27 mouse cellular contexts compared by ENCODE assay signal in the genomic region with DNA sequence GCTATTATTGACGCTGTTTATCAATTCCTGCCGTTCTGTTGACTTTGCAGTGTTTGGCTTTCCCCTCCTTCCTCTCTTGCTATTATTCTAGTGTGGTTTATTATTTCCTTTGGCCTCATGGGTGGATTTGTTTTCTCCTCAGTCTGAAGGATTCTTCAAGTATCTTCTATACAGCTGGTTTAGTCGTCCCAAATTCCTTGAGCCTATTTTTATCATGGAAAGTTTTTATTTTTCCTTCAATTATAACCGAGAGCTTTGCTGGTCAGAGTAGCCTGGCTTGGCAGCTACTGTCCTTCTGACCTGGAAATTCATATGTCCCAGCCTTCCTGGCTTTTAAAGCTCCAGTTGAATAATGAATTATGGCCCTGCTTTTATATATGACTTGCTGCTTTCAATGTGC. TPM values are rescaled to one million over a fixed set of nuclear protein-coding genes. Genes with fewer than 3 reads are reported as not detected.
A peak's percentile ranks its signal among the peaks of the same experiment; 100 is the strongest.
DNase-seq lines count a peak whose midpoint lies in the region; ATAC-seq and TF ChIP-seq lines count a peak whose summit lies in the region.
"Had no signal": no experiment of that assay in that cellular context is flagged by ENCODE, and none has a peak within 500 bp of the region (broad histone marks: within the 10 kb centered on the region; RNA-seq: fewer than 3 reads in every experiment).

No protein-coding gene starts in this region.

- no peaks in the 10 kb centered on the region for H3K9me3 ChIP-seq in lung, embryonic 16.5 days (ENCODE audit: control insufficient read depth, low read length)
- no peaks in the 10 kb centered on the region for H3K9me3 ChIP-seq in stomach, postnatal 0 days (ENCODE audit: control insufficient read depth, low read length)
- H3K9me3 ChIP-seq: embryonic facial prominence, embryonic 13.5 days; forebrain, embryonic 10.5 days; forebrain, embryonic 15.5 days; heart, embryonic 10.5 days had no signal

- no peaks in the 10 kb centered on the region for H3K36me3 ChIP-seq in kidney, adult 2 months (ENCODE audit: control insufficient read depth, insufficient read depth, low read length)
- H3K36me3 ChIP-seq in lung, embryonic 16.5 days (ENCODE audit: control insufficient read depth, insufficient read depth, low read length): no peaks in the 10 kb centered on the region
- H3K36me3 ChIP-seq in stomach, postnatal 0 days (ENCODE audit: control insufficient read depth, insufficient read depth, low read length): no peaks in the 10 kb centered on the region
- H3K36me3 ChIP-seq: embryonic facial prominence, embryonic 13.5 days; forebrain, embryonic 10.5 days; forebrain, embryonic 15.5 days; heart, embryonic 10.5 days had no signal

- H3K27ac ChIP-seq in kidney, adult 2 months (ENCODE audit: insufficient read depth, low read depth, low read length): peak overlapping the region; percentile 70
- H3K27ac ChIP-seq in lung, embryonic 16.5 days (ENCODE audit: low read length): peak overlapping the region; percentile 0; the same call in 1 of the 2 replicates
- H3K27ac ChIP-seq in stomach, postnatal 0 days (replicated peaks): no peak overlapping the region
- H3K27ac ChIP-seq: embryonic facial prominence, embryonic 13.5 days; forebrain, embryonic 15.5 days; hindbrain, embryonic 14.5 days; liver, embryonic 14.5 days had no signal

- no peak for TF ChIP-seq EP300 in stomach, postnatal 0 days (optimal IDR thresholded peaks at IDR 0.05)

- 0 out of 2 replicates have a peak, but pooled peaks have one; percentile 15 for ATAC-seq in lung, embryonic 16.5 days (ENCODE audit: low read depth)
- ATAC-seq in stomach, postnatal 0 days (ENCODE audit: low FRiP score, low TSS enrichment): no peak
- ATAC-seq: forebrain, embryonic 15.5 days; intestine, postnatal 0 days; midbrain, embryonic 16.5 days had no signal

- DNase-seq in kidney, adult 2 months: peak; percentile 57
- DNase-seq in kidney, adult 18-20 months: no peak
- peak; percentile 37 for DNase-seq in kidney, postnatal 10 days
- DNase-seq in kidney, adult 8-10 months: no peak
- DNase-seq in lung, postnatal 14 days: no peak
- DNase-seq in stomach, postnatal 0 days (ENCODE audit: low spot score): no peak
- DNase-seq: adrenal gland, postnatal 25 days; B cell, adult 2 months; cerebellum, adult 18-20 months; cerebellum, postnatal 10 days; layer of hippocampus, postnatal 36 days; liver; lung, postnatal 36 days; right cerebral cortex, adult 18-20 months; right cerebral cortex, postnatal 4 days; thymus, adult 2 months; thymus, postnatal 36 days had no signal

- H3K4me1 ChIP-seq in kidney, adult 2 months (ENCODE audit: control insufficient read depth, insufficient read depth, low read length): peaks cover 9% of the 10 kb centered on the region
- 0 out of 2 replicates have a peak, but pooled peaks cover 6% of the 10 kb centered on the region for H3K4me1 ChIP-seq in lung, embryonic 16.5 days (replicated peaks; ENCODE audit: control insufficient read depth, insufficient read depth, low read length)
- peaks cover 3% of the 10 kb centered on the region; the same call in 1 of the 2 replicates for H3K4me1 ChIP-seq in stomach, postnatal 0 days (replicated peaks; ENCODE audit: control insufficient read depth, insufficient read depth)
- H3K4me1 ChIP-seq: forebrain, embryonic 15.5 days had no signal

- no peak for TF ChIP-seq POLR2A in kidney, adult 2 months (IDR thresholded peaks at IDR 0.05; ENCODE audit: low read depth, low read length)

- no peak overlapping the region for H3K4me2 ChIP-seq in lung, embryonic 16.5 days (ENCODE audit: low read depth, low read length)
- no peak overlapping the region for H3K4me2 ChIP-seq in stomach, postnatal 0 days (replicated peaks; ENCODE audit: low read depth)
- H3K4me2 ChIP-seq: embryonic facial prominence, embryonic 13.5 days; forebrain, embryonic 15.5 days; hindbrain, embryonic 14.5 days; midbrain, embryonic 11.5 days had no signal

- no peak overlapping the region for H3K4me3 ChIP-seq in kidney, adult 2 months (ENCODE audit: insufficient read depth, low read depth, low read length)
- H3K4me3 ChIP-seq in lung, embryonic 16.5 days (ENCODE audit: low read length): no peak overlapping the region
- H3K4me3 ChIP-seq in stomach, postnatal 0 days (ENCODE audit: low read depth, low read length): no peak overlapping the region
- H3K4me3 ChIP-seq: embryonic facial prominence, embryonic 13.5 days; forebrain, embryonic 10.5 days; forebrain, embryonic 15.5 days; heart, embryonic 10.5 days had no signal

- no peak overlapping the region for H3K9ac ChIP-seq in lung, embryonic 16.5 days (ENCODE audit: low read length)
- H3K9ac ChIP-seq in stomach, postnatal 0 days (ENCODE audit: low read length): no peak overlapping the region
- H3K9ac ChIP-seq: embryonic facial prominence, embryonic 13.5 days; forebrain, embryonic 15.5 days; hindbrain, embryonic 14.5 days; liver, embryonic 14.5 days had no signal

- TF ChIP-seq CTCF in kidney, adult 2 months (conservative IDR thresholded peaks at IDR 0.05; ENCODE audit: insufficient read depth, insufficient read length, low read depth, low read length): no peak
- TF ChIP-seq CTCF in stomach, postnatal 0 days (IDR thresholded peaks at IDR 0.05; ENCODE audit: low read depth): no peak

- no peaks in the 10 kb centered on the region for H3K27me3 ChIP-seq in kidney, adult 2 months (replicated peaks; ENCODE audit: control insufficient read depth, insufficient read depth, low read length)
- no peaks in the 10 kb centered on the region for H3K27me3 ChIP-seq in lung, embryonic 16.5 days (ENCODE audit: control insufficient read depth, insufficient read depth, low read depth, low read length)
- no peaks in the 10 kb centered on the region for H3K27me3 ChIP-seq in stomach, postnatal 0 days (ENCODE audit: control insufficient read depth, insufficient read depth, low read length)
- H3K27me3 ChIP-seq: embryonic facial prominence, embryonic 13.5 days; forebrain, embryonic 15.5 days had no signal

- WGBS in kidney, adult 2 months: 45% methylated on average over 4 of the region's 4 CpGs
- WGBS in lung, embryonic 16.5 days: 41% methylated on average over 4 of the region's 4 CpGs
- WGBS in stomach, postnatal 0 days: 43% methylated on average over 4 of the region's 4 CpGs

RNA-seq across cellular contexts. Expression of gene Gm10309, which starts 24.4 kb away (rescaled TPM):
- polyA plus RNA-seq in kidney, adult 2 months (2012; rRNA removed): 0.08 and 0.13 TPM in 2 replicates
- 0.54 and 0.55 TPM in 2 replicates for polyA plus RNA-seq in lung, embryonic 16.5 days (2015; fragmentation: Nextera tagmentation; extraction: Ambion mirVana)
- 0.07 and 0.08 TPM in 2 replicates for polyA plus RNA-seq in stomach, postnatal 0 days (2015; fragmentation: Nextera tagmentation; extraction: Ambion mirVana)
- polyA plus RNA-seq: intestine, postnatal 0 days; midbrain, embryonic 11.5 days; thymus, adult 2 months had no signal

Comparison
In these comparisons a context has a peak if more than half of its experiments do, and no peak if none do; other contexts are left out.
1. DNase-seq: peak in kidney, adult 2 months (single experiment) and kidney, postnatal 10 days (single experiment); none in kidney, adult 18-20 months (single experiment), kidney, adult 8-10 months (0 of 2), lung, postnatal 14 days (single experiment) and stomach, postnatal 0 days (single experiment).